Mouse (Mus musculus): ENCODE results near the gene Gm28168. TPM values are rescaled to one million over a fixed set of nuclear protein-coding genes. Genes with fewer than 3 reads are reported as not detected.

Gm28168 gene
- polyA plus RNA-seq (2014; fragmentation: Illumina TruSeq; extraction: RNeasy Lipid Tissue Mini Kit (QIAGEN cat#74804); ENCODE audit: low replicate concordance): not detected

DNA sequence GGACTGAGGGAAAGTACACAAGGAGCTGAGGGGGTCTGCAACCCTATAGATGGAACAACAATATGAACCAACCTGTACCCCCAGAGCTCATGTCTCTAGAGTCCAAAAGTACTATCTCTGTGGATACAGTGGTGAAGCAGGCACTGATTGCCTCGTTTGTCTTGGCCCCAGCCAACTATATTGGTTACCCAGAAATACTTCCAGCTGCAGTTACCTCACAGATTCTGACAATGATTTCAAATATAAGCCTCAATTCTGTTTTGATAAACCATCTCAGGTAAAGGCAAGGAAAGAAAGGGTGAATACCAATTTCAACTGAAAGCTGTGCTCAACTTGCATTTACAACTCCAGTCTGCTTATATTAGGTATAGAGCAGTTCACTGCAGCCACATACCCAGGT is at the start of gene Gm28168:
Gene Gm28168 (plus strand): TSS at position 301 of the 400 bp plus-strand sequence.

DNA sequence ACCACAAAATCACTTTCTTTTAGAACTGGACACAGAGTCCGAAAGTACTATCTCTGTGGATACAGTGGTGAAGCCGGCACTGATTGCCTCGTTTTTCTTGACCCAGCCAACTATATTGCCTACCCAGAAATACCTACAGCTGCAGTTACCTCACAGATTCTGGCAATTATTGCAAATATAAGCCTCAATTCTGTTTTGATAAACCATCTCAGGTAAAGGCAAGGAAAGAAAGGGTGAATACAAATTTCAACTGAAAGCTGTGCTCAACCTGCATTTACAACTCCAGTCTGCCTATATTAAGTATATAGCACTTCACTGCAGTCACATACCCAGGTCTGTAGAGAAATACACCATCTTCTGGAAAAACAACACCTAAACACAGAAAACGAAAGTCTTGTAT is 37.8 kb downstream of the Gm28168 start, which contains the start of gene Gm7145:
Gene Gm7145 (plus strand): TSS at position 301 of the 400 bp plus-strand sequence.

Other genes starting within 250 kb of the Gm28168 start
- gene Gm28363, start 230.9 kb upstream of the Gm28168 start, polyA plus RNA-seq (2014; fragmentation: Illumina TruSeq; extraction: RNeasy Lipid Tissue Mini Kit (QIAGEN cat#74804); ENCODE audit: low replicate concordance): not detected
- not detected for gene B020011L13Rik, start 146.9 kb upstream of the Gm28168 start, polyA plus RNA-seq (2014; fragmentation: Illumina TruSeq; extraction: RNeasy Lipid Tissue Mini Kit (QIAGEN cat#74804); ENCODE audit: low replicate concordance)
- gene Gm28360, start 97.9 kb upstream of the Gm28168 start, polyA plus RNA-seq (2014; fragmentation: Illumina TruSeq; extraction: RNeasy Lipid Tissue Mini Kit (QIAGEN cat#74804); ENCODE audit: low replicate concordance): not detected
- gene Gm7145, start 37.9 kb downstream of the Gm28168 start, polyA plus RNA-seq (2014; fragmentation: Illumina TruSeq; extraction: RNeasy Lipid Tissue Mini Kit (QIAGEN cat#74804); ENCODE audit: low replicate concordance): not detected
- gene Gm29106, start 248.5 kb downstream of the Gm28168 start, polyA plus RNA-seq (2014; fragmentation: Illumina TruSeq; extraction: RNeasy Lipid Tissue Mini Kit (QIAGEN cat#74804); ENCODE audit: low replicate concordance): not detected